Mouse (Mus musculus): Measurements from ENCODE around the gene Scn4a.

DNA sequence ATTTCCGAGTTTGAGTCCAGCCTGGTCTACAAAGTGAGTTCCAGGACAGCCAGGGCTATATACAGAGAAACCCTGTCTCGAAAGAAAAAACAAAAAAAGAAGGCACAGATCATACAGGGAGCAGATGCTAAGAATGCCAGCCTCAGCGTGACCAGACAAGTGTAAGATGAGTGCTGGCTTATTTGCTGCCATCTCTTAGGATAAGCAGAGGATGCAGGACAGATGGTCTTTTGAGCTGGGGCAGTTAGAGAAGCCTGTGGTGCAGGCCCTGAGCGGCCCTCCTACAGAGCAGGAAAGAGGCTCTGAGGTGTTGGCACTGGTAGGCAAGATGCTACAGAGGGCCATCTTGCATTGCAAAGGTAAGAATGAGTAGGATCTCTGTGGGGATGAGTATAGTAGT is 69.7 kb downstream of the Scn4a start:
- no peak for TF ChIP-seq CTCF (IDR thresholded peaks at IDR 0.05; ENCODE audit: extremely low read depth, insufficient read depth, low read length)
- no peak for TF ChIP-seq POLR2A (IDR thresholded peaks at IDR 0.05; ENCODE audit: extremely low read depth, insufficient read depth, low read length)

Measured in cortical plate, adult 2 months (tissue).